Mouse (Mus musculus): ENCODE results near the gene Rev3l. TPM values are rescaled to one million over a fixed set of nuclear protein-coding genes. Genes with fewer than 3 reads are reported as not detected.

Gene Rev3l
- polyA plus RNA-seq, 1 experiment, result 1.8 TPM

- TF ChIP-seq GATA1 (IDR thresholded peaks at IDR 0.05; ENCODE audit: low read length), result no peak
These were observed 175.1 kb downstream of the Rev3l start for GRCm38 (mm10) chr10:39906799-39907658.

- TF ChIP-seq GATA1 (IDR thresholded peaks at IDR 0.05; ENCODE audit: low read length), result no peak
These were observed 177.0 kb downstream of the Rev3l start for GRCm38 (mm10) chr10:39908768-39909441.

GRCm38 (mm10) chr10:39912616-39913015 lies 180.7 kb downstream of the Rev3l start:
- no peak for TF ChIP-seq GATA1 (IDR thresholded peaks at IDR 0.05; ENCODE audit: low read length)

Other genes starting within 250 kb of the Rev3l start
- gene Traf3ip2, start 119.2 kb upstream of the Rev3l start, polyA plus RNA-seq (2012), result 0.06 TPM in 1 of 2 replicates, not detected in the other
- gene Mfsd4b4, start 167.1 kb downstream of the Rev3l start, polyA plus RNA-seq (2012), result 0.56 and 0.71 TPM in 2 replicates
- gene Mfsd4b2, start 194.8 kb downstream of the Rev3l start, polyA plus RNA-seq (2012), result not detected in 2 replicates
- not detected in 2 replicates for gene Mfsd4b3, start 228.0 kb downstream of the Rev3l start, polyA plus RNA-seq (2012)

All from G1E-ER4 (cell line).